Mouse (Mus musculus) small intestine, adult 2 months (tissue): Measurements from ENCODE around the gene Pcmt1.

ENCODE experiments used
- CTCF ChIP-seq: fragments of 200-500 bp; IDR thresholded peaks from 2 replicates; pipeline ENCODE4 v1.5.1; 2012; ENCODE audit warnings: low read depth, mild to moderate bottlenecking, control low read depth, inconsistent platforms, low read length, moderate library complexity, mixed read lengths; ENCODE audit not compliant: insufficient replicate concordance, insufficient read length; ENCODE audit errors: extremely low read depth
- POLR2A ChIP-seq: fragments of 200-500 bp; IDR thresholded peaks from 2 replicates; pipeline ENCODE4 v1.6.1; 2012; ENCODE audit warnings: low read depth, mild to moderate bottlenecking, control low read depth, inconsistent platforms, low read length, moderate library complexity

GRCm38 (mm10) chr10:7622378-7622777 lies 58.6 kb downstream of the Pcmt1 start:
- TF ChIP-seq POLR2A (no peak), CTCF (no peak)
